Mouse (Mus musculus) C3H10T1/2 (cell line): Measurements from ENCODE around the gene Vmn1r15. TPM values are rescaled to one million over a fixed set of nuclear protein-coding genes. Genes with fewer than 3 reads are reported as not detected.

ENCODE experiments used
- polyA plus RNA-seq, 2 experiments: library from polyadenylated mRNA; unstranded; fragments of >200 nt; fragmentation: generic; extraction: Trizol; gene quantifications; one replicate each; pipeline ENCODE4 v1.2.1; 2012; ENCODE audit warnings: missing spikeins in 2 of 2

Gene Vmn1r15
- polyA plus RNA-seq = not detected

DNA sequence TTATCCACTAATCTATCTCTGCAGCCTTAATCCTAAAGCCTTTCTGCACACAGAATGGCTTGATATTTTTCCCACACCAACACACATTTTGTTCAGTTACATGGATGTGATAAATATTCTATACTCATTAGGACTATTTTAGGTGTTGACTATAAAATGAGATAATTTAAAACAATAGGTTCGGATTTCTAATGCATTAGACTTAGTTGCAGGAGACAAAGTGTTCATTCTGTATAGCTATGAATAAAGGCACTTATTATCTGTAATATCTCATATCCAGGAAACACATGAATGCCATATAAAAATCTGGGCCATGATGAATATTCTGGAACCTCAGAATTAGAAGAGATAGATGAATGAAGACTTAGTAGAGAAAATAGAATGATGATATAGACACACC, at the start of gene Vmn1r15:
Gene Vmn1r15 (plus strand): TSS at position 301 of the 400 bp plus-strand sequence.

GRCm38 (mm10) chr6:57231386-57231785, 26.4 kb upstream of the Vmn1r15 start, which contains the start of gene Vmn1r14:
Gene Vmn1r14, plus strand, starts transcription at chr6:57231686.

Other genes with a start within 250 kb of the Vmn1r15 start
- not detected for gene Vmn1r7, start 232.6 kb upstream of the Vmn1r15 start, polyA plus RNA-seq
- not detected for gene Vmn1r8, start 225.7 kb upstream of the Vmn1r15 start, polyA plus RNA-seq
- not detected for gene Vmn1r9, start 191.2 kb upstream of the Vmn1r15 start, polyA plus RNA-seq
- not detected for gene Vmn1r10, start 148.5 kb upstream of the Vmn1r15 start, polyA plus RNA-seq
- not detected for gene Vmn1r11, start 124.5 kb upstream of the Vmn1r15 start, polyA plus RNA-seq
- gene Vmn1r12, start 101.0 kb upstream of the Vmn1r15 start, polyA plus RNA-seq = not detected
- not detected for gene Vmn1r13, start 54.7 kb upstream of the Vmn1r15 start, polyA plus RNA-seq
- gene Vmn1r14, start 26.3 kb upstream of the Vmn1r15 start, polyA plus RNA-seq = not detected
- not detected for gene Vmn1r16, start 71.5 kb downstream of the Vmn1r15 start, polyA plus RNA-seq
- not detected for gene Vmn1r17, start 105.8 kb downstream of the Vmn1r15 start, polyA plus RNA-seq
- not detected for gene Vmn1r18, start 137.8 kb downstream of the Vmn1r15 start, polyA plus RNA-seq
- not detected for gene Vmn1r19, start 145.8 kb downstream of the Vmn1r15 start, polyA plus RNA-seq
- not detected for gene Vmn1r20, start 171.0 kb downstream of the Vmn1r15 start, polyA plus RNA-seq